Mouse (Mus musculus) layer of hippocampus, postnatal 10 days (tissue): ENCODE measurements around the gene Fzr1. TPM values are rescaled to one million over a fixed set of nuclear protein-coding genes. Genes with fewer than 3 reads are reported as not detected.

Experiments used
- DNase-seq, 2 experiments: peaks; one replicate each; pipeline ENCODE4 v3.0.0; 2021; ENCODE audit warnings: low spot score in 2 of 2
- long read RNA-seq: library from polyadenylated mRNA; stranded (forward); transcript quantifications from one replicate; pipeline ENCODE4 v2.0.0, GENCODE M21; 2023
- total RNA-seq, 2 experiments: library from RNA; stranded (reverse); gene quantifications; 2 replicates each; pipeline ENCODE4 v1.2.3; 2021

The Fzr1 gene
- total RNA-seq: 10 to 100 TPM; 81.2 to 85.2 TPM
- long read RNA-seq, transcript Fzr1-205 (14 exons, 3,057 nt): major isoform, 104 of 157 reads
- long read RNA-seq, partial matches to known transcripts: 17 of 157 reads
- long read RNA-seq, other reads (novel, unspliced or antisense): 34 of 157 reads

DNA sequence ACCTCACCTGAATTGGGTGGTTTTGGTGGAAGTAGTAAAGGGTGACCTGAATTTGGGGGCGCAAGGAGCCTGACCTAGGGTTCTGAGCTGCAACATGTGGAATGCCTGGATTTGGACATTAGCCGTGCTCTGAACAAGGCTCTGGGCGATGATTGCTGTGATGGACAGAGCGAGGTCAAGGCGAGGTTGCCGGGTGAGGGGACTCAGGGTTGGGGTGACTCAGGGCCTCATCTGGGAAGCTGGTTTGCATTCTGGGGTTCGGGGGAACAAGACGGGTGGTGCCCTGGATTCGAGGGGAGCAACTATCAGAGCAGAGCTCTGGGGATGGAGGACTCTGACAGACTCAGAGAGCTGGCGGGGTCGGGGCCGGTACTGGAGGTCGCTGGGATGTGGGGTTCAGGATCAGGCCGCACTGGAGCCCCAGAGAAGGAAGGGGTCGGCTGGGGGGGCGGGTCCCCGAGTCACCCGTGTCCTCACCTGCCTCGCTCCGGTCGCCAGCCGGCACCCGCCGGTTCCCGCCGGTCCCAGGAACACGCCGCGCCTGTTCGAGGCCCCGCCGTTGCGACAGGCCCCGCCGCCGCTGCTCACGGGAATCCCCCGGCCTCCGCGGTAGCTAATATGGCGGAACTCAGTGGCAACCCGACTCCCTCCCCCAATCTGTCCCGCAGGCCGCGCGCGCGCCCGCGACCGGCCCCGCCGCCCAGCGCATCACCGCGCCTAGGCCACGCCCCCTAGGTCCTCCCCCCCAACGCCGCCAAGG, at the start of gene Fzr1:
TSS of gene Fzr1 (minus strand) at position 724 of the 760 bp plus-strand sequence.
- DNase-seq: no peak

DNA sequence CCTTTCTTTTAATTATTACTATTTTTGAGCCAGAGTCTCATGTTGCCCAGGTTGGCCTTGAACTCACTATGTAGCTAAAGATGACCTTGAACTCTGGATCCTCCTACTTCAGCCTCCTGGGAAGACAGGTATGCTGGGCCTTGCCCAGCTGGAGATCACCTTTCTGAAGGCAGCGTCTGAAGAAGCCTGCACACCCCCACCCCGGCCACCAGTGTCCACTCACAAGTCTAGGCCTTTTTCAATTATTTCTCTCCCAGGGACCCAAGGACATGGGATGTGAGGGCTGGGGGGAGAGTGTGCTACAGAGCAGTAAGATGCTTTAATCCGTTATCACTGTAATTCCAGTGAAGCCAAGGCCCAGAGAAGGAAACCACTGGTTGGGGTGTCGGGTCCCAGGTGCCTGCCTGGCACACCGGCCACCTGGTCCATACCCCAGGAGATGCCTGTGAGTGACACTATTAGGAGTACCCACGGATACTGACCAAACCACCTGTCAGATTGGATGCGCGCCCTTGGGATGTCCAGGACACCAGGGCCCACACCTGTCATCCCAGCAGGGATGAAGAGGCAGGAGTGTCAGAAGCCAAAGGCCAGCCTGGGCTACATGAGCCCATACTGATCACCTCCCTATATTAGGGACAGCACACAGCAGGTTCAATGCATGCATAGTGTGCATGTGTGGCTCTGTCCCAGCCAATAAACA, 49.6 kb upstream of the Fzr1 start:
- DNase-seq: peak; percentile 6 to 28

DNA sequence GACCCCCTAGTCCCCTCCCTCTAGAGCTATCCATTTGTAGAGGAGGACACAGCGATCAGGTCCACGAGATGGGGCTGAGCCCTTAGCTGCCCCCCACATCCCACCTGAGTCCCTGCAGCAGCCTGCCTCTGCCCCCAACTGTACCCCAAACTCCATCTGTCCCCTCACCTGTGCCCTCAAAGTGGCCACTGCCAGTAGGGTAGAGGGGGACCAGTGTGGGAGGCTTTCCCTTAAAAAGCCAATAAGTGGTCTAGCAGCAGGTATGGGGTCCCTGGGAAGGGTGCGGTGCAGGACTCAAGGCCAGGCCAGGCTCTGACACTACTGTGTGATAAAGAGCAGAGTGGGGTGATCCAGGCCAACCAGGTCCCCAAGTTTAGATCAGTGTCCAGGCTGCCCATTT, 49.0 kb upstream of the Fzr1 start:
- DNase-seq: no peak

DNA sequence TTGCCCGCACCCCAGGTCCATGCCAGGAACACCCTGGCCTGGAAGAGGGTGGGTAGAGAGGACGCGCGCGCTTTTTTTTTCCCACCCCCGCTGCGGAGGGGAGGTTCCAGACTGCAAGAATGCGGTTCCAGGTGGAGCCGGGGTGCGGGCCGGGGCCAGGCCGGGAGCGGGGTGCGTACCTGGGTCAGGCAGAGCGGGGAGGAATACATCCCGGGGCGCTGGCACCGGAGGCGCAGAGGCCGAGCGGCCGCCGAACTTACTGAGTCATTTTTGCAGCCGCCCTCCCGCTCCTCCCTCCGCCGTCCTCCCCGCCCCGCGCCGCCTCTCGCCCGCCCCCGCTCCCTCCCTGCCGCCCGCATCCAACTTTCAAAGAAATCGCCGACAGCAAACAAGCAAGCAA, 48.6 kb upstream of the Fzr1 start:
- DNase-seq: peak; percentile 52 to 64

DNA sequence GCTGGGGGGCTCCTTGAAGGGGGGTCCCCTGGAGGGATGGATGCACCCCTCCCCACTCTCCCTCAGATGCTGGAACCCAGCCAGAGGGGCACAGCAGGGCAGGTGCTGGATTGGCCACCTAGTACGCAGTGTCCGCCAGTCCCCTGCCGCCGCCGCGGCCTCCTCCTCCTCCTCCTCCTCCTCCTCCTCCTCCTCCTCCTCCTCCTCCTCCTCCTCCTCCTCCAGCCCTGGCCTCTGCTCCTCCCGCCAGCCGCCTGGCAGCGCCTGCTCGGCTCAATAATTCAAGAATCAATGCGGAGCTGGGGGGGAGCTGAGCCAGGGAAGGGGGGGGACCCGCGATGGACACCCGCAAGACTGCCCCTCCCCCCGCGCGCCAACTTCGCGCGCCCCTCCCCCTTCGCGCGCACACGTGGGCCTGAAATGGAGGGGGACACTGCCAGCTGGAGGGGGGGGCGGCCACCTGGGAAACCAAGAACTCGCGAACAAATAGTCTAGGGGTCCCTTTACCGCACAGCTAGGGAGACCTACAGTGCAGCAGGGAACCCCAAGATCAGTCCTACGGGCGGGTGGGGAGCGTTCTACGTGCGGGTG, 47.9 kb upstream of the Fzr1 start:
- DNase-seq: peak; percentile 40 to 50

DNA sequence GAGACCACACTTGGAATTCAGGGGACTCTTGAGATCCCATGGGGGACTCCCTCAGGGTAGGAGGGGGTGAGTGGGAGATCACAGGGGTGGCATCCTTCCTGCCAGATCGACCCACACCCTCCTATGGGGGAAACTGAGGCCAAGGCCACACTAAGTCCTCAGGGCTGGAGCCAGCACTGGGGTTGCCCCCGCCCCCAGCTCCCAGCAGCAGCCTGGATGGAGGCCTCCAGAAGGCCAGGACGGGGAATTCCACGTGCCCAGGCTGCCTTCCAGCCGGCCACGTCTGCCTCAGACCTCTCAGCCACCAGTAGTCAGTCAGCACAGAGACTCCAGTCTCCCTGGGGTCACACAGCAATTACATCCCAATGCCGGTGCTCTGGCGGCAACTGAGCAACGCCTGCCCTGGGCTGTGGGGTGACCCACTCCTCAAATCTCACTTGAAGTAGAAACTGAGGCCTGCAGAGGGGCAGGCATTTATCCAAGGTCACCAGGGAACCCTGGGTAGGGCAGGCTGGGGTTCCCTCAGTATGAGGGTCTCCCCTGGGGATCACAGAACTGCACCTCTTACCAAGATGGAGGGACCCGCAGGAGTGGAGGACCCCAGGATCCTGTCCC, 47.0 kb upstream of the Fzr1 start:
- peak; percentile 24 to 48 for DNase-seq

DNA sequence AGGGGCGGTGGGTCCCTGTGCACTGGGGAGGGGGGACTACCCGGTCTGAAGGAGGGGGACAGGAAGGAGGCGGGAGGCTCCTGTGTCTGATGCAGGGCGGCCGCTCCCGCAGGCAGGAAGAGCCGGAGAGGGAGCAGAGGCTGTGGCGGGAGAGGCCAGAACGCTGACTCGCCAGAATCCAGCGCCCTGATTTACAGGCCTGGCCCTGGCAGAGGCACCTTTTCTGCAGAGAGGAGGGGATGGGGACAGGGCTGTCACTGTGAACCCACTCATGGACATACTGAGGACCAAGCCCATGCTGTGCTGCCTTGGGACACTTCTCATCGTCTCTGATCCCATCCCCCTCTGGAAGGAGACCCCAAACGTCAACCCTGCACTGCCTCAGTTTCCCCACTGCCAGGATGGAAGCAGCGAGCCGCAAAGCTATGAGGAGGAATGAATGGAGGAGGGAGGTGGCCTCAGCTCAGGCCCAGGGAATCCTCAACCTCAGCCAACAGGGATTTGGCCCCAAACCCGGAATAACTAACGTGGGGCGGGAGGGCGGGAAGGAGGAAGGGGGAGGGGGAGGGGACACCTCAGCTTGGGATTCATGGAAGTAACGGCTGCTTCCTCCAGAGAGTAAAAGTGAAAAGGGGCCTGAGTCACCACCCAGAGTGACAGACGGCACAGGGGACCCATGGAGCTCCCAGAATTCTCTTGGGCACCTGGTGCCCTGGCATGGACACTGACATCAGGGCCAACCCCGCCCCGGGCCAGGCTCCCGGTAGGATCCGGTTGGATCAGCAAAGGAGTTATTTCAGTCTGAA, 46.1 kb upstream of the Fzr1 start:
- DNase-seq: peak; percentile 27 to 53

DNA sequence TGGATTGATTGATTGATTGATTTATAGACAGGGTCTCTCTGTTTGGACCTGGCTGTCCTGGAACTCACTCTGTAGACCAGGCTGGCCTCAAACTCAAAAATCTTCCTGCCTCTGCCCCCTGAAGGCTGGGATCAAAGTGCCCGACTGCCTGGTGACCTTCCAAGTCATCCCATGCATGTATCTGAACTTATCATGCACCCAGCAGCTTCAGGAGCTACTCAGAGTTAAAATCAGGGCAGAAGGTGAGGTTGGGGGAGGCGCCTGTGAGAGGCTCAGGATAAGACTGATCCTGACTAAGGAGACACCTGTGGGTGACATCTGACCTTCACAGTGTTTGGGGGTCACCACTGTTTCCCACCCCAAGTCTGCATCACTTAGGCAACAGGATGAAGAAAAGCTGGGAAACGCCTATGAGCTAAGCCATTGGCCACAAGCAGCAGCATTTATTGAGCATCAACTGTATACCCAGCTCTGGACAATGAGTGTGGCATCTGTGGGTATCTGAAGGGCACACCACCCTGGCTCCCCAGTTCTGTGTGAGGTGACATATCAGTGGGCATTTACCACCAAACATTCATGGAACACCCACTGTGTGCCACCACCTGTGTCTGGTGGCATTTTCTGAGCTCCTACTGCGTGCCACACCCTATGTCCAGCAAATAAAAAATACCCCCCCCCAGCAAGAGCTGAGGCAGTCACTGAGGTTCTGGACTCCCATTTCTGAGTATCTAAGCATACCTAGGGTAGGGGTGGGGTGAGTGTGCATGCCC, 45.3 kb upstream of the Fzr1 start:
- peak in 1 of 2 experiments; percentile 9 for DNase-seq

DNA sequence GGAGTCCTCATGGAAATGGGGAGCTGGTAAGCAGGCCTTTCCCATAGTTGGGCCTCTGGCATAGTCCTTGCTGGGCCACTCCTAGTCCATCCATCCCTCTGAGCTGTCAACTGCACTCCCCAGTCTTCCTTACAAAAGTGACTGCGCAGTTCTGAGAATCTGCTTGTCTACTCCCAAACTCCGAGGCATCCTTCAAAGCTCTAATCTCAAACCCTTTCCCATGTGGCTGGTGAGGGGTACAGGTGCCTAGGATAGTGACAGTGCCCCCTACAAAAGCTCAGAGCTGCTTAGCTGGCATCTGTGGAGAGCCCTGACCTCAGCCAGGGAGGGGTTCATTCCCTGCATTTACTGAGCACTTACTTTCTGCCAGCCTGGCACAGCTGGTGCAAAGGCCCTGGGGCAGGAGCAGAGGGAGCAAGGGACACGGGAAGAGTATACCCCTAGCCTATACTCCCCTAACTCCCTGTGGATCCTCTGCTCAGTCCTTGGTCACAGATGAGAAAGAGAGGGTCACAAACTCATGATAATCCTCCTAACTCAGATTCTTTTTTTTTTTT, 44.4 kb upstream of the Fzr1 start:
- peak in 1 of 2 experiments; percentile 10 for DNase-seq

DNA sequence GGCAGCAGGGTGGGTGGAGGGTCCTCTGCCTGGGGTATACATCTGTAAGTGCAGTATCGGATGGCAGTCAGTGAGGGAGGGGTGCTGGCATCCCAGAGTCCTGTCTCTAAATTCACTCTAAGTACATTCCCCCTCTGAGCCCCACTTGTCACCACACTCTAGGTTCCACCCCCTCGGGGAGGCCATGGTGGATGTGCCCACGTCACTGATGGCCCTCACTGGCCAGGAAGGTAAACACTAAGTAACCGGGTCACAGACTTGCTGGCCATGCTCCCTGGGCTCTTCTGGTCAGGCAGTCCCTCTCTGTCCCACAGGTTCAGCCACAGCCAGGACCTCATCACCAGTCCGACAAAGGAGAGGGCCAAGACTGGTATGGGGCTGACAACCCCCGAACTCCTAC, 43.9 kb upstream of the Fzr1 start:
- DNase-seq: no peak

DNA sequence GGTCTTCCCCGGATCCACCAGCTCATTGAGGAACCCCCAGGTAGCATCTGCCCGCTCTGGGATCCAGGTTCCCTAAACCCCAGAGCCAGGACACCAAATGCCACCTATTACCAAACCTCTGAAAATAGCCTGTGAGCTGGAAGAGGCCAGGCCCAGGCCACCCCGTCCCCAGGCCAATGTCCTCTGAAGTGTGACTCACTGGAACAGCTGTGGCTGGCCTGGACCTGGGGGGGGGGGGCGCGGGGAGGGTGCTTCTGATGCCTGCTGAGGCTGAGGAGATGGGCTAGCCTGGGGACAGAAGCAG, 43.4 kb upstream of the Fzr1 start:
- DNase-seq: no peak

DNA sequence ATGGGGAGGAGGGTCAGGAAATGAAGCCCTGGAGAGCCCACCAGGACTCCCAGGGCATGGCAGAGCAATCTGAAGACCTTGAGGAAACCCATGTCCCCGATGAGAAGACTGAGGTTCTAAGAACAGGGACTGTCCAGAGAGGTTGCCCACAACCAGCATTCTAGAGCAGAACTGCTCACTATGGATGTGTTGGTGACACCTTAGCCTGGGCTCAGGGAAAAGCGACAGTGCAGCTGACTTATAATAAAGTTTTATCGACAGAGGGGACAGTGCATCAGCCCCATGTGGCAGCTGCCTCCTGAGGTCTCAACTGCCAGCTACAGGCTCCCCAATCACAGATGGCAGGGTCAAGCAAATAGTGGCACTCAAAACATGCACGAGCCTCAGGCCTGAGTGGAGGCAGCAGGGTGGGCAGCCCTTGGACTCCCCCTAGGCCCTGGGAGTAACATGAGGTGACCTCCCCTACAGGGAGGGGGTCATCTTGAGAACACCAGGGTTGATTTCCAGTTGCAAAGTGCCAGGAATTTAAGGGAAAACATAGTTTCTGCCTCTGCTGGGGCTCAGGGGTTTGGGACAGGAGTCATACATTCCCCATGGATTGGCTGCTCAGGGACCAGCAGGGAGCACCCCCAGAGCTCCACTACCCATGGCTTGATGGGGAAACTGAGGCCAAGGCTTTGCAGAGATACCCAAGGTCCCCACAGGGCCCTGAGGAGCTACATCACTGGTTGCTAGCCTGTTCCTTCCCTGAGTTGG, 42.9 kb upstream of the Fzr1 start:
- peak in 1 of 2 experiments; percentile 6 for DNase-seq

DNA sequence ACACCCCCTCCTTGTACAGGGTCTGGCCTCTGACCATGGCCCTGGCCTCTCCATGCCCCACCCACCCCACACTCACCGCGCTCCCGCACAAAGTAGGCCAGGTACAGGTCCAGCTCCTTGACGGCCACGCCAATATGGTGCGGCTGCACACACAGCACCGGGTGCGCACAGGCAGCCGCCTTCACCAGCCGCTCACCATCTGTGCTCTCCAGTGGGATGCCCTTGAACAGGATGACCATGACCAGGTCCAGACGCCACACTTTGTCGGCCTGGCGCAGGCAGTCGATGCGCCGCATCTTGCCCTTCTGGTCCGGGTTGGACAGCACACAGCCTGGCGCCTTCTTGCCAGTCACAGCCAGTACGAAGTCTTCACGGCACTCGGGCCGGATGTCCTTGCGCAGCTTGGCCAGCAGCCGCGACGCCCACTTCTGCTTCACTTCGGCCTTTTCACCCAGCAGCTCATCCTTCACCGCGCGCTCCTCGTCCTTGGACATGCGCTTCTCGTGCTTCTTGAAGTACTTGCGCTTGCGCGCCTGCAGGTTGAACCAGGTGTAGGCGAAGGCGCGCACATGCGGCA, 42.0 kb upstream of the Fzr1 start:
- DNase-seq: peak; percentile 10 to 18

DNA sequence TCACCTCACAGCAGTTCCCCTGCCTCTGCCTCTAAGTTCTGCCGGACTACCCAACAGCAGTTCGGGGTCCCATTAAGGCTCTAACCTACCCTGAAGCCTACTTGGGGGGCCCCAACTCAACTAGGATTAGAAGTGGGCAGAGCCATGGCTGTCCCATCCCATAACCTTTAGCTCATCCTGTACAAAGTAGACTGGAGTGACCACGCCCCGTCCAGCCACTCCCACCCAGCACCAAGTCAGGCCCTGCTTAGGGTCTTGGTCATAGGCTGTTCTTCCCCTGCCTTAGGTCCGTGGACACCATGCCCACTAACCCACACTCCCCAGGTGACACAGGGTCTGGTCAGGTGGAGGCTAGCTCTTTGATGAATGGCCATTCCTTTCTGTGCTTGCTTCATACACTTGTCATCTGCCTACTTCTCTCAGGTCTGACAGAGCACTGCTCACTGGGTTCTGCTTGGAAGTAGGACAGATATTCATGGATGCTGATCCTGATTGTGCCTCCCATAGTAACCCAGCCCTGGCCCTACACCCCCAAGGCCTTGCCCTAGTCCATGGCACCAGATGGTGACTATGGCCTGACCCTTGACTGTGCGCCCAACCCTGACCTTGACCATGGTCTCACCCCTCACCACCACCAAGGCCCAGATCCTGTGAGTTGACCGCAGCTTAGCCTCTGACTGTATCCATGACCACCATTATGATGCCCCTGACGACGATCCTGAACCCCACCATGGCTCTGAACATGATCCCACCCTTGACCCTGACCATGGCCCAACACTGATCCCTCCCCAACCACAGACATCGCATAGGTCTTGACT, 41.0 kb upstream of the Fzr1 start:
- DNase-seq: peak in 1 of 2 experiments; percentile 6

DNA sequence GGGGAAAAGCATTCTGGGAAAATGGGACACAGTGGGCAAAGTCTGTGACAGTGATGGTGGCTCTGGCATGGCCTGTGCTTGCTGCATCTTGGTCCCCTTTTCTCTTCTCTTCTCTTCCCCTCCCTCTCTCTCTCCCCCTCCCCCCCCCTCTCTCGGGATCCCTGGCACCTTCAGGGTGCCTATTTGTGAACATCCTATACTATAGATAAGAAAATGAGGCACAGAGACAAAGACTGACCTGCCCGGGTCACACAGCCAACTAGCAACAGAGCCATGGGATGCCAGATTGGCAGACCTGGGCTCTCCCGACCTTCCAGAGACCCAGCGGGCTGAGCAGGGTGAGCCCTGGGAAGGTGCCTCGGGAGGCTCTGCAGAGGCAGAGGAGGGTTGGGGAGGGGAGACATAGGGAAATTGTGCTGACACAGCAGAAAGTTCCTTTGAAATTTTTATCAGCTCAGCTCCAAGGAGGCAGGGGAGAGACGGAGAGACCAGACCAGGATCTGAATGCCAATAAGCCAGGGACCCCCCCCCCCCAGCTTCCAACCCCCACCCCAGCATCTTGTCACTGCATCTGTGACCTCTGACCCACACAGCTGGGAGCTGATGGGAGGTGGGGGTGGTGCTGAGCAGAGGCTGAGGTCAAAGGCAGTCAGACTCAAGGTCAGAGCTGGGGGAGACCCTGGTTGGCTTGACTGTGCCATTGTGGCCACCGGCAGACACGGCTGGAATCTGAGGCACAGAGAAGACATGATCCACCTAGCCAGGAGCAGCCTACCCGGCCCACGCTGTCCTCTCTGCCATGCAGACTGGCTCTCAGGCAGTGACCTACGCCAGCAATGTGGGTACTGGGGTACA, 40.1 kb upstream of the Fzr1 start:
- peak in 1 of 2 experiments; percentile 6 for DNase-seq

DNA sequence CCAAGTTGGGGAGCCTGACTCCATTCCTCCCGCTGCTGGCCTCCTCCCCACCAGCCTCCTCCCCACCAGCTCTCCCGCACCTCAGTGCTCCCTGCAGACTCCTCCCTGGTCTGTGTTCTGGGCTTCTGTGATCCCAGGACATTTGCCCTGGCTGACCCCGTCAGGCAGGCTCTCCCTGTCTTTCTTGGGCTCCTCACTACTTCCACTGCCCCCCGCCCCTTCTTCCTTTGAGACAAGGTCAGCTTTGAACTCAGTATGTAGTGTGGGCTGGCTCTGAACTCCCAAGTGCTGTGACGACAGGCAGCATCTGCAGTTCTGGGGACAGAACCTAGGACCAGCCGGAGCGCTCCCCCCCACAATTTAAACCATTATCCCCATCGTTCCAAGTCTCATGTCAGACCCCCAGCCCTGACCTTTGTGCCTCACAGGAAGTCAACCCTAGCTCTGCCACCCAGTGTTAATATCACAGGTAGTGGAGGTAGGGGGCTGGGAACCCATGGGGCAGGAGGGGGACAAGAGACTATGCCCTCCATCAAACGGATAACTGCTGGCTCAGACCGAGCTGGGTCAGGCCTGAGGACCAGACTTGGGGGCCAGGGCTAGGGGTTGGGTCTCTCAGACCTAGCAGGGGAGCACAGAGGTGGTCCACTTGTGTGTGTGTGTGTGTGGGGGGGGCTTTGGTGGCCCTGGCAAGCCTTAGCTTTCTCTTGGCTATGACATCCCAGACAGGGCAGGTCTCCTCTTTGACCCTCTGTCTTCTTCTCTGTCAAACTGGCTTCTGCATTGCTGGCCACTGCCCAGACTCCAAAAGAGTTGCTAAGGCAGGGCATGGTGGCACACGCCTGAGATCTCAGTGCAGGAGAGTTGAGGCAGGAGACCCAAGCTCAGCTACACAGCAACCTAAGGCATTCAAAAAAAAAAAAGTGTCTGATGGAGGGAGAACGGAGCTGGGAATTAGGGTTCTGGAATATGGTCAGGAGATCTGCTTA, 39.2 kb upstream of the Fzr1 start:
- DNase-seq: peak in 1 of 2 experiments; percentile 13
